Mouse (Mus musculus) frontal cortex, postnatal 25 days (tissue): ENCODE data around the gene Micall2.
"Not testable (repeated sequence)": the region's sequence is repeated elsewhere in the genome, so short reads cannot be mapped to it uniquely, and the experiment has no call there.

Experiments used
- DNase-seq, 2 experiments: peaks; one replicate each; pipeline ENCODE4 v3.0.0; 2022; ENCODE audit warnings: low spot score in 2 of 2

Gene Micall2

DNA sequence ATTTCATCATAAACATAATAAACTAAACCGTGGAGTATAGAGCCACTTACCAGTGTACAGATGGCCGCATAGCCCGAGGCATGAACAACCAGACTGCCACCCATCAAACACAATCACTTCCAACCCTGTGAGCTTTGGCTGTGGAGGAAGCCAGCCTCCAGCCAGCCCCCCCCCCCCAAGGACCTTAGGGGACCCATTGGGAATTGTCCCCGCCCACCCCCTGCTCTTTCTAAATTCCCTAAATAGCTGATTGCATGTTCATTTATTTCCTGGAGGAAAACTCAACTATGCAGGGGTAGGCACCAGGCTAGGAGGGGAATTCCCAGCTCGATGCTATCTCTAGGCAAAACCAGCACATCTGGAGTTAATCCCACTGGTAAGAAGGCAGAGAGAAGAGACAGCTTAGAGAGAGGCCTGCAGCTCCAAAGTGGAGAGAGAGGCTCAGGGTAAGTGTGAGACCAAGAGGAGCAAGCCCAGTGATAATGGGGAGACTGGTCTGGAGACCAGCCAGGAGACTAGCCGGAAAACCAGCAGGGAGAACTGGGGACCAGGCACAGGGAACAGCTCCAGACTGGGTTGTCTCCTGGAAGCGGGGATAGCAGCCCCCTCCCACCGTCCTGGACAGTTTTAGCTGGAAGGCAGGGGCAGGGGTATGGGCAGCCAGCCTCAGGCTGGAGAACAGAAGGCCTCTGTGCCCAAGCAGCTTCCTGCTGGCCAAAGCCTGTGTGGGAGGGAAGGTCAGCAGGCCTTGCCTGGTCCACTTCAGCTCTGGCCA is 5.2 kb downstream of the Micall2 start:
- DNase-seq: no peak

DNA sequence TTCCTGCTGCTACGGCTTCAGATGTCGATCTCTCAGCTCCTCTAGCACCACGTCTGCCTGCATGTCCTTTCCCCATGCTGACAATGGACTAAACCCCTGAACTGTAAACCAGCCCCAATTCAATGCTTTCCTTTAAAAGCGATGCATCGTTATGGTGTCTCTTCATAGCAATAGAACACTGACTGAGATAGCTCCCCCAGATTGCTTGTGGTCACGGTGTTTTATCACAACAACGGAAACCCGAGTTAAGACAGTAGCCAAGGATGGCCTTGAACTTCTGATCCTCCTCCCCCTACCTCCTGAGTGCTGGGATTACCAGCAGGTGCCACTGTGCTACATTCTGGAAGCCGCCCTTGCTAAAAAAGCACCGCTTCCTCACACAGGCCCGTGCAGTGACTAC is 8.9 kb downstream of the Micall2 start:
- DNase-seq: no peak

DNA sequence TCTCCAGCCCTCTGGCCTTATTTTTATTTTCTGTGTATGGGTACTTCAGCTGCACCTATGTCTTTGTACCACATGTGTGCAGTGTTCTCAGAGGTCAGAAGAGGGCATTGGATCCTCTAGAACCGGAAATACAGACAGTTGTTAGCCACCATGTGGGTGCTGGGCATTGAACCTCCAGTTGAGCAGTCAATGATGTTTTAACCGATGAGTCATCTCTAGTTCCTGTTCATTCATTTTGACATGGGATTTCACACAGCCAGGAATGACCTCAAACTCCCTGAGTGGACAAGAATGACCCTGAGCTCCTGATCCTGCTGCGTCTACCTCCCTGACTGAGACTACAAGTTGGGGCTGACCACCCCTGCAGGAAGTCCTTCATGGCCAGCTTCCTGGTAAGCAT is 9.9 kb downstream of the Micall2 start:
- no peak for DNase-seq

DNA sequence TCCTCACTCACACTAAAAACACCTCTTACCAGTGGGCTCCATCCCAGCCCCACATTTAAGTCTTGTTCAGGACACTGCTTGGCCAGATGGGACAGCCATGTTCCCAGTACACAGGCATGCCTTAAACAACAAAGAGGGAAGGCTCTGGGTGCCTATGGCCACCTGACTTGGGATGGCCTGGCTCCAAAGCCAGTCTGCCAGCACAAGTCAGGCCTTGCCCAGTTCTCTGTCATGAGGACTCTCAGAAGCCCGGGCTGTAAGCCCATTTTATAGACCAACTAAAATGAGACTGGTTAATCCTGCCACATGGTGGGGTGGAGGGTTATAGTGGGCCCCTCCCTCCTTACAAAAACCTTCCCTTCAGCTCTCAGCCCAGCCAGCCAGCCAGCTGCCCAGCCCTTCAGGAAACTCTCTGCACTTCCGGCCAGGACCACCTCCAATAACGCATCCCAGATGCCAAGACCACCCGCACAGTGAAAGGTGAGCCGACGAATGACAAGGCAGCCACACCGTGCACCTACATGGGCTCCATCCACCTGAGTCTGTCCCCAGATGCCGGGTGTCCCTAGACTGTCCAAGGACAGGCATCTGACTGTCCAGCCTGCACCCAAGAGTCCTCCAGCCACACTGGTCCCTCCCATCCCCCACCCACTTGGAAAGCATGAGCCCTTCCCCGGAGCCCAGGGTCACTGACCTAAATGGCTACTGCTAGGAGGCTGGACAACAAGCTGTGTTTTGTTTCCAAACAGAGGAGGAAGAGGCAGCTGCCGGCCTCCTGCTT is 11.6 kb downstream of the Micall2 start:
- DNase-seq: no peak

DNA sequence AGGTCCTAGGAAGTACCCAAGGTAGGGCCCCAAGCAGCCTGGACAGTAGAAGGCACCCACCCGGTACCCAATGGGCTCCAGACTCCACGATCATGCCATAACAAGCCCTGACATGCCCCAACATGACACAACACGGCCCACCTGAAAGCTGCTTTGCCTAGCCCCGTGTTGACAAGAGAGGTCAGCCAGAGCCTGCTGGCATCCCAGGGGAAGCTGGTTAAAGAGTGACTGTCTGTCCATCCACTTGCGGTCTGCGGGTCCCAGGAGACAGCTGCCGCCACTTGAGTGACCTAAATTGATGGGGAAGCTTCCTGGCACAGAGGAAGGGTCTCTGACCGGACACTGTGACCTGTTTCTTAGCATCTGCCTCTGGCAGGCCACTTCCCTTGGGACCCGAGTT is 13.0 kb downstream of the Micall2 start:
- DNase-seq: no peak

DNA sequence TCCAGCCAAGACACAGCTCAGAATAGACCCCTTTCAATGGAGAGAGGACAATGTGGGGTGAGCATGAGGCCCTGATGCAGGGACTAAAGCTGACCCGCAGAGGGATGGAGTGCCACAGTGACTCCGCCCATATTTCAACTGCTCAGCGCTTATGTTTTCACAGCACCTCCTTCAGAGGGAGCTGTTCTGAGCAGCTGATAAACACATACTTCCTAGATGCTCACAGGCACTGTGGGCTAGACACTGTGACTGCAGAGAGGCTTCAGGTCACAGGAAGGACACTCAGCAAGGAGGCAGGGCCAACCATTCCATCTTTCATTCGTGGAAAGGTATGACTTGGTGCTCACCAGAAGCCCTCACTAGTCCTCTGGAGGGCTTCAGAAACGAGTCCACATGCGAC is 13.4 kb downstream of the Micall2 start:
- no peak for DNase-seq

DNA sequence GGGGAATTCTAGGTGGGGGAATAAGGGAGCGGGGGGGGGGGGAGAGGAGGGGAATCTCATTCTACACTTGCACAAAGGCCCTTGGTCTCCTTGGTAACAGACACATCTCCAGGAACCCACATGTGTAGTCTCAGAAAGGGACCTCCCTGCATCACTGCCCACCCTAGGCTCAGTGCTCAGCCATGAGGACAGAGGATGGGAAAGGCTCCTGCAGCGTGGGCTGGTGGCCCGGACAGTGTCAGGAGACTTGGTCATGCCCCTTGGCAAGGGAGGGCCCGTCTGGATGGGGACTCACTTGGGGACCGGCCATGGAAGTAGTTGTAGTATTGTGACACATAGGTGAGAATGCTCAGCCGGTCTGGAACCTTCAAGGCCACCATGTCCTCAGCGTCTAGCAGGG is 17.2 kb downstream of the Micall2 start:
- DNase-seq: no peak

DNA sequence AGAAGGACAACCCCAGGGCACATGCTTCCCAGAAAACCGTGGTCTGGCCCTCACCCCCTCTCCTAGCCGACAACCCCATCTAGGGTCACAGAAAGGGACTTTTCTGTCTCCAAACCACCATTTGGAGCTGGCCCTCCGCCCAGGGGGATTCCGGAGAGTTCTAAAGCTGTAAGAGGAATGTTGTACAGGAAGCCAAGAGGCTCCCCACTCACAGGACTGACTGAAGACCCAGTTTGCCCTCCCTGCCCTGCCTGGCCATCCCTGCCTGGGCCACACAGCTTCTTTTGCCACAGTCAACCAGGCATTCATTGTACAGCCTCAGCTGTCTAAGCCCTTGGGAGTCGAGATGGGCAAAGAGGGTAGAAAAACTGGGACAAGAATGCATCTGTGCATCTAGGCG is 17.6 kb downstream of the Micall2 start:
- DNase-seq: no peak

DNA sequence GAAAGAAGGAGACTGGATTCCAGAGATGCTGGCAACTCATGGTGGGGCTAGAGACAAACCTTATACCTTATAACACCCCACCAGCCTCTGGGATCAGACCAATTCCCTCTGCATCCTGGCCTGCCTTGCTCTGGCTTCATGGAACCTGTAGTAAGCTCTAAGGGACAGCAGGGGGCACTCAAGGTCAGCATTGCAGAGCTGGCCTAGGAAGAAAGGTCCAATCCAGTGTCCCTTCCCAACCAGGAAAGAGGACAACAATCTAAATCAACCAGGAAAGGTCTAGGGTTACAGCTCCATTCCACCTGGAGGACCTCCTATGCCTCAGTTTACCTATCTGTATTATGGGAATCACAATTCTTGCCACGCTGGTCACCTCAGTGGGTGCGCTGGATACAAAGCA is 18.4 kb downstream of the Micall2 start:
- DNase-seq: peak; percentile 16 to 42

DNA sequence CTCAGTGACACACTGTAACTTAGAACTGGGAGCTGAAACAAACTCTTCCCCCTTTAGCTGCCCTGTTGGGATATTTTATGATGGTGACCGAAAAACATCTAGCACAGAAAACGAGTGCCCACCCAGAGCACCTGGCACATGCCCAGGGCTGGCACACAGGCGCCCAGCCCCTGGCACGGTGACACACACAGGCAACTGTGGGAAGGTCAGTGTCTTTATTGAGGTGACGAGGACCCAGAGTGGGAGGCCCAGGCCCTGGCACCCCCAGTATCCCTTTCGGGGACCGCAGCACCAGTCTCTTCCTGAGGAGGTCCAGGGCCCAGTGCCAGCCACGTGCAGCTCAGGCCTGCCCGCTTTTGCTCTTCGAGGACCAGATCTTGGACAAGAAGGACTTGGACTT is 29.6 kb downstream of the Micall2 start:
- DNase-seq: no peak

DNA sequence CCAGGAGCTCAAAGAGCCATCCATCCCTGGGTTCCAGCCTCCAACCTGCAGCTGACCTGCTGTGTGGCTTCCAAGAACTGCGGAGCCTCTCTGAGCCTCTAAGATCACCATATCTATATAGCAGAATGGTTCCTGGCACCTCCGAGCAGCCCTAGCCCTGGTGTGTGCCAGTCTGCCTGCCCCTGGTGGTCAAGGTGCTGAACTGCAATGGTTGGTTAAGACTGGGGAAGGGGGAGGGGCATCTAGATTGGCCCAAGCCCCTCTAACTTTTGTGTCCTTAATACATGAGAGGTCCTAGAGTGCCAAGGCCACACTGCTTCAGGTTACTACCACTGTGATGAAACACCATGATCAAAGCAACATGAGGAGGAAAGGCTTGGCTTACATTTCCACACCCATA is 33.2 kb downstream of the Micall2 start:
- no peak for DNase-seq

DNA sequence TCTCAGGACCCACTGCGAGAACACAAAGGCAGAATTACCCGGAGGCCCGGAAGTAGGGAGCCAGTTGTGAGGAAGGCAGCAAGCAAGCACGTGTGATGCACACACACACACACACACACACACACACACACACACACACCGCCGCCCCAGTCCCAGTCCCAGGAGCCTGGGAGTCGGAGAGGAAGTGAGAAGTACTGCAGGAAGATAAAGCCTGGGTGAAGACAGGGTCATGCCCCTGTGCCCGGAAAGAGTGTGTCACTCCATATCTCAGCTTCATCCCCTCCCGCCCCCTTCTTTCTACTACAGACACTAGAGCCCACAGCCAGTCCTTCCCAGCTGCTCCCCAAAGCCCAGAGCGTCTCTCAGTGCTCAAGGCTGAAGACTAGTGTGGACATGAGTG is 33.9 kb downstream of the Micall2 start:
- DNase-seq: no peak

DNA sequence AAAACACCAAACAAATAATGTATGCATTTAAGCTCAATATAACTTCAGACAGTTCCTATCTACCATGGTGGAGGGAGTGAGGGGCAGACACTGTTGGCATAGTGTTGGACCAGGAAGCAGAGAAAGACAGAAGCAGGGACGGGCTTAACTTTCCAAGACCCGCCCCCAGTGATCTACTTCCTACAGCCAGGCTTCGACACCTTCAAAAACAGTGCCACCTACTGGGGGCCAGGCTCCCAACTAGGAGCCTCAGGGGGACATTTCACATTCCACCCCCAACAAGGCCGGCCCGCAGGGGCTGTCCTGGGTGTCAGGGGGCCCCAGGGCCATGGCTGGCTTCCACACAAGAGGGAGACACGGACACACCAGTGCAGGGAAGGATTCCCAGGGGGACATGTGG is 39.2 kb downstream of the Micall2 start:
- no peak for DNase-seq

DNA sequence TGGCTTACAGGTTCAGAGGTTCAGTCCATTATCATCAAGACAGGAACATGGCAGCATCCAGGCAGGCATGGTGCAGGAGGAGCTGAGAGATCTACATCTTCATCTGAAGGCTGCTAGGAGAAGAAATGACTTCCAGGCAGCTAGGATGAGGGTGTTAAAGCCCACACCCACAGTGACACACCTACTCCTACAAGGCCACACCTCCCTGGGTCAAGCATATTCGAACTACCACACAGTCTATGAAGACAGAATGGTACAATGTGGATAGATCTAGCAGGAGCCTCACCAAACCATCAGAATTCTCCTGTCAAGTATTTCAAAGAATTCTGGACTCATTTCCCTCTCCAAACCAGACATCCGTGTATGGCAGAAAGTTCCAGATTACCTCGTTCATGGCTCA is 40.3 kb downstream of the Micall2 start:
- DNase-seq: not testable (repeated sequence)

DNA sequence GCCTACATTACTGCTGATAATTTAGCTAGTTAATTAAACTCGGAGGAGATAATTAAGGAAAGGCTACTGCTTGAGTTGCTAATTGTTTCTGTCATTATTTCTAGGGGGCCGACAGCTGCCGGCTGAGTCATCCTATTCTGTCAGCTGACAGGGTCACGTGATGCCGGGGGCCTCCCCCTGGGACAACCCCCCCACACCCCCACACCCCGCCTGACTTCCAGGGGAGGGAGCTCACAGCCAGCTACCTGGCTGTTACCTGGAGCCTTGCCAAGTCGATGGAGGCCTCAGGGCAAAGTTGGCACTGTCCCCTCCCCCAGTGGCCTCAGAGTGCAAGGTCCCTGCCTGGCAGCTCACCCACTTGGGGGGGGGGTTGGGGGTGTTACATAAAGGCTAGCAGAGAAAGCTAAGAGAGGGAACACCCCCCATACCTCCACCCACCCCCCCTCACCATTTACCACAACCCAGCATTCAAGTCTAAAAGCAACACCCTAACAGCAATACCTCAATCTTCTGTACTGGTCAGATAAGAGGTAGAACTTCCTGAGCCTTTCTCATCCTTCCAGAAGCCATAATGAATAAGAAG is 41.1 kb downstream of the Micall2 start:
- DNase-seq: no peak

DNA sequence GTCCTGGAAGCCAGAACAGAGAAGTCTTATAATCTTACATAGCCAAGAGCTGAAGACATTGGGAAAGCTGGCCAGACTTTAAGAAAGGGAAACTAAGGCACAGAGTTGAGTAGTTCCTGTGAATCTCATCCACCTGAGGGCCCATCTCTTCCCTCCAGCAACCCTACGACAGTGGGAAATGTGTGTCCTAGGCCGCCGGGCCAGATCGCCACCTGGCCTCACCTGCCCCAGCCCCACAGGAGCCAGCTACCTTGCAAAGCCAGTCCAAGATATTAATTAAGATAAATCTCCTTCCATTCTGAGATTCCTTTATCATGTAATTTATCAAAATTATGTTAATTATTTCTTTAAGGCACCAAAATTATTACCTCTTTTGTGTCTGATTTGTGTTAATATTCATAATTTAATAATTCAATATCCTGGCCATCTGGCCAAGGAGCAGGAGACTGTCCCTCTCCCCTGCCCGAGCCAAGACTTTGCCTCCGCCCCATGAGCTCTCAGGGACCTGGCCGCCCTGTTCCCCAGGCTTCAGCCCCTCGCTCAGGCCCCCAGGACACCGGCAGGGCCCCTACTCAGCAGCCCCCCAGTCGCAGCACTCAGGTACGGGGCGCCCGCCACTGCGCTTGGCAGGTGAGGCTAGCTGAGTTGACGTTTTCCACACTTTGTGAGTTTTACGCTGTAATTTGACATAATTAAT is 41.7 kb downstream of the Micall2 start:
- no peak for DNase-seq

DNA sequence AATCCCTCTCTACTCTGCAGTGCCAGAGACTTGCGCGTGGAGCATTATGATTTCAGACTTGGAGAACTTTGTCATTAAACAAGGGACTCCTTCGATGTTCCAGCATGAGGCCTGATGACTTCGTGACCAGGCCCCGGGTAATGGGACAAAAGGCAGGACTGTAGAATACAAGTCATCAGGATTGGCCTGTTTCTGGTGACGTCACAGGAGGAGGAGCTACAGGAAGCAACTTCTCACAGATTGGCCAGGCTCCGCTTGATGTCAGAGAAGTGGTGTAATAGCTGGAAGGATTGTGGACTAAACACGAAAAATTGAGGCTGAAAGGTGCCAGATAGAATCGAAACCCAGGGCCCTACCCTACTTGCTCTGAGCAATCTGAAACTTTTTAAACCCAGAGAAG is 45.3 kb downstream of the Micall2 start:
- no peak for DNase-seq

DNA sequence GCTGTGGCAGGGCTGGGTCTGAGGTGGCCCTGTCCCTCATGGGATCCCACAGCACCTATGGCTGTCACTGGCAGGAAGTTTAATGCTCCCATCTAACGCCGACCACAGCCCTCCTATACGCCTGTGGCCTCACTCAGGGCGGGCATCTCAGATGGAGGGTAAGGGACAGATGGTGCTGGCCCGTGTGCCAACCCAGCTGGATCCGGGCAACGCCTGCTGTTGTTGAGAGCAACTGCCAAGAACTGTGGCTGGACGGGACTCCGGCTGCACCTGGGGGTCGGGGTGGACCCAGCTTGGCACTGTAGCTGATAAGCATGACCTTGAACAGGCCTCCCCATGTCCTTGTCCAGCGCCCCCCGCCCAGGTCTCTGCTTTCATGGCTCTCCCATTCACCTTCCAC is 47.8 kb downstream of the Micall2 start:
- no peak for DNase-seq

DNA sequence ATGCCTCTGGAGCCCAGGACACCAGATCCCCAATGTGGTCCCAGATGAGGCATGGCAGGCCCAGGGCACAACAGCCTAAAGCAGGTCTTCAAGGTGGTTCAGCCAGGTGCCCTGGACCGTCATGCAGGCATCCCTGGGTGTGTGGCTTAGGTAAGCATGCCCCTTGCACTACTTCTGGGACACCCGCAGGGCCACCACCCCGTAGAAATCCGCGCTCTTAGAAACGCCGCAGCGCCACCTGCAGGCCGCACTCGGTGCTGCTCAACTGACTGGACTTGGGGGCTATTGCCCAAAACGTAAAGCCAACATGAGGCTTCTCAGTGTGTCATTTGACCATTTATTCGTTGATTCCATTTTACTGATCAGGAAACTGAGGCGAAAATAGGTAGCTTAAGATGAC is 48.5 kb downstream of the Micall2 start:
- no peak for DNase-seq

DNA sequence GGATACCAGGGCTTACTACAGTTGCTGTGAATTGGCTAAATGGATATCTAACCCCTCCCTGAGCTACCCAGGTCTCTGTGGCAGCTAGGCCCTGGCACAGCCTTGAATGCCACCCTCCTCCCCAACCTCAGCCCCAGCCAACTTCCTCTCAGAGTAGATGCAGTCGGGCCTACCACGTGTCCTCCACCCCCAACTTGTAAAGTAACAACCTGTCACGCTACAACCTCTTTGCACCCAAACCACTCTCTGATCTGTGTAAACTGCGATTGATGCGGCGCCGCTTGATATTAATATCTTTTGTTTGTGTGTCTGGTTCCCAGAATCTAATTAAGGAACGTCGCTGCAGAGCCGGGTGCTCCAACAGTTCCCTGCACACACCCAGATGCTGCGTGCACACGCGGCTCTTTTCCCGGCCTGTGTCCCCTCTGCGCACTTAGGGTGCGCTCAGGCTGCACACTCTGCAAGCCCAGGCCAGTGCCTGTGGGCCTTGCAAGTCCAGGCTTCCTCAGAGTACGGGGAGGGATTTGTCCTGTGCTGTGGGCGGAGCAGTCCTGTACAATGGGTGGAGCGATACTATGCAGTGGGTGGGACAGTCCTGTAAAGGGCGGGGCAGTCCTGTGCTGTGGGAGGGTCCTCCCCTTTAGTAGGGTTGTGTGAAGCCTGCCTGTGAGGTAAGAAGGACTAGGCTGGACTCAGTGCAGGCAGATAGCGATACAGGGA is 49.4 kb downstream of the Micall2 start:
- no peak for DNase-seq

DNA sequence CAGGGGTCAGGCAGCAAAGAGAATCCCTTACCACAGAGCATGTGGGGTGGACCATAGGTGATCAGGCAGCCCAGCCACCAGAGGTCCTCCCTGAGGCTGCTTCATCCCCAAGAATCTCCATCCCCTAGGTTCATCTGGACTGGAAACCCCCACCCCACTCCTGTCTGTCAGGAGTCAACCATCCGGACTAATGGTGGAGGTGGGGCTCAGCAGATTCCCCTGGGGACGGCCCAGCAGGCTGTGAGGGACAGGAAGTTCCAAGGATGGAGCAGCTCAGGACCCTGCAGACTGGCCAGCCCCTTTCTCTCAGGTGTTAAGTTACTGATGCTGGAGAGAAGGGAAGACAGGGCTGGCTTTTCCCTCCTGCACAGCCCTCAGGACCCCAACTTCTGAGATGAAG is 52.9 kb downstream of the Micall2 start:
- DNase-seq: no peak

DNA sequence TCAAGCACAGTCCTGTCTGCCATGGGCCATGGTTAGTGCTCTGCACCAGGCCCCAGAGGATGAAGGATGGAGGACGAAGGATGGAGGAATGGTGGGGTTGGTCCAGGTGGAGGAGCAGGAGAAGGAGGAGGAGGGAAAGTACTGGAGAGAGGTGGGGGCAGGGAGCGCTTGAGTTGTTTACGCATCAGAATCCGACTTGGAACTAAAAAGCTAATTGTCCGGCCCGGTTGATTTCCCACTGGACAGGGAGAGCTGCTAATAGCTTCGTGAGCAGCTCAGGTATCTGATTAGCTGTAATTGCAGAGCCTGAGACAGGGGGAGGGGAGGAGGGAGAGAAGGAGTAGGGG is 53.5 kb downstream of the Micall2 start:
- no peak for DNase-seq
